Mouse (Mus musculus) CD8-positive naive resting alpha-beta T cell, adult 2 months (primary cell): Measurements from ENCODE around the gene Adgrv1.
A peak's percentile ranks its signal among the peaks of the same experiment; 100 is the strongest.

ENCODE experiments used
- DNase-seq, 2 experiments: peaks; one replicate each; pipeline ENCODE4 v3.0.0; 2022; ENCODE audit warnings: low read depth in 2 of 2, low spot score in 2 of 2

Adgrv1 gene

GRCm38 (mm10) chr13:81425111-81425510 is 207.8 kb downstream of the Adgrv1 start:
- DNase-seq = no peak

- no peak for DNase-seq
Measured at GRCm38 (mm10) chr13:81424002-81424401, 209.0 kb downstream of the Adgrv1 start.

GRCm38 (mm10) chr13:81407881-81408460 is 225.0 kb downstream of the Adgrv1 start:
- DNase-seq = no peak

- no peak for DNase-seq
Measured at GRCm38 (mm10) chr13:81402826-81403225, 230.1 kb downstream of the Adgrv1 start.

GRCm38 (mm10) chr13:81402191-81402590 is 230.8 kb downstream of the Adgrv1 start:
- no peak for DNase-seq

- no peak for DNase-seq
Measured at GRCm38 (mm10) chr13:81401742-81402141, 231.2 kb downstream of the Adgrv1 start.

GRCm38 (mm10) chr13:81385597-81386362 is 247.2 kb downstream of the Adgrv1 start:
- no peak for DNase-seq

- DNase-seq = no peak
Measured at GRCm38 (mm10) chr13:81381835-81382234, 251.1 kb downstream of the Adgrv1 start.

GRCm38 (mm10) chr13:81370801-81371456 is 262.0 kb downstream of the Adgrv1 start:
- no peak for DNase-seq

- no peak for DNase-seq
Measured at GRCm38 (mm10) chr13:81370196-81370595, 262.8 kb downstream of the Adgrv1 start.

GRCm38 (mm10) chr13:81369564-81369963 is 263.4 kb downstream of the Adgrv1 start:
- DNase-seq = no peak

GRCm38 (mm10) chr13:81368987-81369386 is 264.0 kb downstream of the Adgrv1 start:
- no peak for DNase-seq

- DNase-seq = no peak
Measured at GRCm38 (mm10) chr13:81367681-81368376, 265.1 kb downstream of the Adgrv1 start.

GRCm38 (mm10) chr13:81360338-81360737 is 272.6 kb downstream of the Adgrv1 start:
- no peak for DNase-seq

GRCm38 (mm10) chr13:81358766-81359165 is 274.2 kb downstream of the Adgrv1 start:
- no peak for DNase-seq

- no peak for DNase-seq
Measured at GRCm38 (mm10) chr13:81358365-81358764, 274.6 kb downstream of the Adgrv1 start.

GRCm38 (mm10) chr13:81357215-81357614 is 275.7 kb downstream of the Adgrv1 start:
- DNase-seq = no peak

- DNase-seq = no peak
Measured at GRCm38 (mm10) chr13:81354587-81354986, 278.4 kb downstream of the Adgrv1 start.

GRCm38 (mm10) chr13:81352296-81352695 is 280.7 kb downstream of the Adgrv1 start:
- DNase-seq = peak in 1 of 2 experiments; percentile 6

GRCm38 (mm10) chr13:81351462-81352155 is 281.3 kb downstream of the Adgrv1 start:
- peak in 1 of 2 experiments; percentile 9 for DNase-seq
